Mouse (Mus musculus) retina, postnatal 1 day (tissue): ENCODE measurements around the gene Ncor2.

ENCODE experiments used
- DNase-seq: peaks from one replicate; pipeline ENCODE4 v3.0.0-alpha.2; 2012

The Ncor2 gene

DNA sequence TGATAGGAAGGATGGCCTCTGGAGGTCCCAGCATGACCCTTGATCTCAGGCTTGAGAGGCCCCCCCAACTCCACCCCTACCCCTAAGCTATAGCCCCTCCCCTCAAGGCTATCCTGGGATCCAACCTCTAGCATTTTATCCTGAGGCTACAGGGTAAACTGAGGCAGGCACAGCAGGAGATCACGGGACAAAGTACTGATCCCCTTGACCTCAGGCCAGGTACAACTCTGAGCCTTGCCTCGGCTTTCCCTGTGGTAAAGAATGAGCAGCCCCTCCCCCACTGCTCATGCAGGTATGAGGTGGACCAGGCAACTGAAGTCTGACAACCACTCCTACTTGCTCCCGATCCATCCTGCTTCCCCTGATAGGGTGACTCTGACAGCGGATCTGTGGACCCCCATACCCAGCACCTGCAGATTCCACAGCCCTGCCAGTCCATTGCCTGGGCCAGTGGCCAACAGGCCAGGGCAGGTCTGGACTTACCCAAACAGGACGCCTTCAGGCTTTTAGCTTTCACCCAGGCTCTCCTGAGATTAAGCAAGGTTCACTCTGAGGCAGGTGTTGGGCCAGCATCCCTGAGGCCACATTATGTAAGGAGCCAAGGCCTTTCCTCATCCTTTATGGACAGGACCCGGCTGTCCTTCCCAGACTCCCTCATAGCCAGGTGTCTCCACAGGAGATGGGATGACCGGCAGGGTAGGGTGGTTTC is 11.2 kb upstream of the Ncor2 start:
- DNase-seq = no peak

DNA sequence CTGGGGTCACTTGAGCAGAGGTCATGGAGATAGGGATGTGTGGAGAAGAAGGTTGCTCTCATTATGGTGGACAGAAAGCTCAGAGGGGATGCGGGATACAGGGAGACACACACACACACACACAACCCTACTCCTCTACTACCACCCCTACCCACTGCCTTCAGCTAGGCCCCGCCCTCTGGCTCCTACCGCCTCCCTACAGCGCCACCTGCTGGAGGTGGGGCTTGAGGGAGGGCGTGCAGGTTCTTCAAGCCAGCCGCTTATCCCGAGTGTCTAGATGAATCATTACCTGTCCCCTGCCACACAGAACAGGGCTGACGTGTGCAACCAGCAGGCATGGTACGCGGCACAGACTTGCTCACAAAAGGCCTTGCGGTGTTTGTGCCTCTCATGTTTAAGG is 10.6 kb upstream of the Ncor2 start:
- peak; percentile 82 for DNase-seq

DNA sequence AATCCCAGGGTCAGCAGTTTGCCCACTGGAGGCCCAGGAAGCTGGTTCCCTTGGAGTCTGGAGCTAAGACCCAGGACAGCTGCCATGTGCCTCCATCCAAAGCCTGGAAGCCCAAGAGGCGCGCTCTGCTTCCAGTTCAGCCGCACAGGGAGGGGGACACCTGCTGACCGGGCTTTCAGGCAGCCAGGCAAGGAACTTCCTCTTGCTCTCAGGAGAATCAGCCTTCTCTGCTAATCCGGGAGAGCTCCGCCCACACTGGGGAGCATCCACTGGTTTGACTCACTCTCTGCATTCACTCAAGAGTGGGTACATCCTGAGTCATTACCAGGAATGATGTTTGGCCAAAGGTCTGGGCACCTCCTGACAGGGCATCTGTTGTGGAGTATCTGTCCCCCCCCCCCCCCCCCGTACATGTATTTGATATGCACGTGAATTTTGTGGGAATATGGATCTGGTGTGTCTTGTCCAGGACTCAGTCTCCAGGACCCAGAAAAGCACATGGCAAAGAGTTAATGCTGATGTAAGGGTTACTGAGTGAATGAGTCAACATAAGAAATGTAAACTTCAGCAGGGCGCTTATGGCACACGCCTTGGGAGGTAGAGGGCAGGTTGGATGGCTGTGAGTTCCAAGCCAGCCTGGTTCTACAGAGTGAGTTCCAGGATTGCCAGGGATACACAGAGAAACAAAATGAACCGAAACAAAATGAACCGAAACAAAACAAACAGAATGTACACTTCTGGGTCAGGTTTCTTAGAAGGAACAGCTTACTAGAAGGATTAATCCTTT is 10.0 kb upstream of the Ncor2 start:
- peak; percentile 74 for DNase-seq

DNA sequence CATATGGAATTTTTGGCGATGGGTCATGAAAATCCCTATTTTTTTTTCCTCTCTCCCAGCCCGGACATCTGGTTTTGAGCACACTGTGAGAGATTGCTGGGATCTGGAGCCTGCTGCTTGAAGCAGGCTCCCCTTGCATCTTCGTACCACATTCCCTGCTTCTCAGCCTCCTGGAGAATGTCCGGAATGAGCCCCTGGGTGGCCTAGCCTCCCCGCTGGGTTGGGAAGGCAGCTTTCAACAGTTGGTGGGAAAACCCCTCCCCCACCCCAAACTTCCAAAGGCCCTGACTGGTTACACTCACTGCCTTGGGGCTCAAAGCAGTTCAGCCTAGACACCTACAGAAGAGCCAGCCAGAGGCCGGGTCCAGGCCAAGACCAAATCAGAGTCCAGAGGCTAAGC is 5.8 kb upstream of the Ncor2 start:
- DNase-seq = peak; percentile 55

DNA sequence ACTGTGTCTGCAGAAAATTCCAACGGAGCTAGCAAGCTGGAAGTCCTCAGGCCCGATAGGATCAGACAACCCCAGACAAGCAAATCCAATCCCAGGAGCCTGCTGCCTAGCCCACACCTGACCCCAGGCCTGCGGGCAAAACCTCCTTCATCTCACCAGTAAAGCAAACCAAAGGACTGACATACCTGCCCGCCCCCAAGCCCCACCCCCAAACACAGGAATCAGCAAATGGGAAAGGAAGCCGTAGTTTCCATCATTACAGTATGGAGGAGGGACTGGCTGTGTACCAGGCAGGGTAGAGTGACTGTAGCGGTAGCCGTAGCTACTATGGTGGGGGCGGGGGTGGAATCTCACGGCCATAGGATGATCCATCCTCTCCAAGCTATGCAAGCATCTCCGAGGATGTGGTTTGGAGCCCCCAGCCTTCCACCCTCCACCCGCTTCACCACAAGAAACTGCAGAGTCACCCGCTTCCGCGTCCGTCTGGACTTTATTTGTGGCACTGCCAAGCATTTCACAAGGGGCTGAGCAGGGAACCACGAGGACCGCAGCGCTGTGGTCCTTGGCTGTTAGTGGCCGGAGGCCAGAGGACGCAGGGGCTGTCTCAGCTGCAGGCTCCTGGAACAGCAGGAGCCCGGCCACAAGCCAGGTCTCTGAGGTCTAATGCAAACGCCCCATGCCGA is 4.4 kb upstream of the Ncor2 start:
- DNase-seq = no peak

DNA sequence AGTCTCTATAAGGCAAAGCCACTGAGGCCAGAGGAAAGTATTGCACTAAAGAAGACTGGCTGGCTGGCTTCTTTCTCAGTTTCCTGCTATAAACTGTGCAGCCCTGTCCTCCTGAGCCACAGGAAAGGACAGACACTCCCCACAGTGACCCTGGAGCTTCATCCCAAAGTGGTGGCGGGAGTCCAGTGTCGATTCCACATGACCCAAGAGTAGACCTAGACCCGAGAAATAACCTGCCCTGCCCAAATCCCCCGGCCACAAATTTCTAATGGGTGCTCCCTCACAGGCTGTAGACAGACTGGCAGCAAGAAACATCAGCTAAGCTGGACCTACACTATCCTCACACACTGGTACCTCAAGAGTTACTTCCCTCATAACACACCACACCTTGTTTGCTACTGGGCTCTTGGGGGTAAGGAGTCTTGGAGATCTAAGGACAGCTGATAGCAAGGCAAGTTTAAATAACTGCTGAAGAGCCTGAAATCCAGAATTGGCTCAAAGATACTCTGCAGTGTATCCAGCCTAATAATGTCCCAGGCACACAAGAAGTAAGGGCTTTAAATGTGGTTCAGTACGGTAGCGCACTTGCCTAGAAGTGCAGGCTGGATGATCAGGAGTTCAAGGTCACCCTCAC is 1.7 kb upstream of the Ncor2 start:
- DNase-seq = no peak

DNA sequence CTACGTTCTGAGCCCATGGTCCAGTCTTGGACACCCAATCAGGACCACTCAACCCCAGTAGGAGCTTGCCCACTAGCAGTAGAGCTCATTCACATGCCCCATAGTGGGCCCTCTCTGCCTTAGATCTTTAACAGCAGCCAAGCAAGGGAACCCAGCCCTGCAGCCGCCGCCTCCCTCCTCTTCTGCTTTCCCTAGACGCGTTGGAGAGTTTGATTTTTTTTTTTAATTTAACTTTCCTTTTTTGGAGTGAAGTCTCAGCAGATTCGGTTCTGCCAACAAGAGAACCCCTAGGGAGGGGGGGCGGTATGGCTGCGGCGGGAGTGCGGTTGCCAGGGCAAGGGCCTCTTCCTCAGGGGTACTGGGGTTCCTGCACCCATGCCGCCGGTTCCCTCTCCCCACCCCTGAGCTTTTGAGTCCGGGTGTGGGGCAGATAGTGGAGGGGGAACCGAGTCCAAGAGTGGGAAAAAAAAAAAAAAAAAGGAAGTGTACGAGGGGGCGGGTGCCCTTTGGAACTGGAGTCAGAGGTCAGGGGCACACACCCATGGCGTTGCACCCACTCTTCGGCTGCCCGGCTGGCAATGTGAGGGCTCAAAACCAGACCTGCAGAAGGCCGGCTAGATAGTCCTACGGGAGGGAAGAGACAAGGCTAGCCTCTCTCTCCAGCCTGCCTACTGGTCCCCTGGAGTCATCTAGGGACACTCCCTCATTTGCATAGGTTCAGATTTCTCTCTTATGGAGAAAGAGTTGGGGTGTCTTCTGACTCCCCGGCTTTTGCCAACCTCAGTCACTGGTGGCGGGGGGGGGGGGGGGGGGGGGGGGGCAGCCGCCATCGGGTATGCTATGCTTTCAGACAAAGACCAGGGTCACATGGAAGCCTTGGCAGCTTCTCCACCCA is 963 bp upstream of the Ncor2 start:
- no peak for DNase-seq

DNA sequence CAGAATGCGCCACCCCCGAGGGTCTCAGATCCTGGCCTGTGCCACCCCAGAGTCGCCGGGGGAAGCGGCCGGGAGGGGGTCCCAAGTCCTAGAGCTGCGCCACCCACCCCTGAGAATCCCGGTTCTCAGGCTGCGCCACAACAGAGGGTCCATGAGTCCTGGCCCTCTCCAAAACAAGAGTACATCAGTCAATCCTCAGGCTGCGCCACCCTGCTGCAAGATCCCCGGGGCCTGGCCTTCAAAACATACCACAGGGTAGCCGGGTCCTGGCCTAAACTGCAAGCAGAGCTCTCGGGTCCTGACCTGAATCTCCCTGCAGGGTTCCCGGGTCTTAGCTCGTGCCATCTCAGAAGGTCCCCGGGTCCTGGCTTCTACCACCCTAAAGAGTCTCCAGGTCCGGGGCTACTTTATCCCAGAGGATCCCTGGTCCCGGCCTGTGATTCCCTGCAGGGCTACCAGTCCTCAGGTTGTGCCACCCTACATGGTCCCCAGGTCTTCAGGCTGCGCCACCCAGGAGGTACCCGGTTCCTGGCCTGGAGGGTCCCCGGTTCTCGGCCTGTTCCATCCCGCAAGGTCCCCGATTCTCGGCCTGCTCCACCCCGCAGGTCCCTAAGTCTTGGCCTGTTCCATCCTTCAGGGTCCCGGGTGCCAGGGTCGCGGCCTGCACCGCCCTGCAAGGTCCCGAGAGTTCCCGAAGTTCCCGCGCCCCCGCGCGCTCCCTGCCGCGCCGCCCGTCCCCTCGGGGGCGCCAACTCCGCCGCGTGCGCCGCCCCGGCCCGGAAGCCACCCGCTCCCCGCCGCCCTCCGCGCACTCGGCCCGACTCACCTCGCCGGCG is 630 bp downstream of the Ncor2 start:
- DNase-seq = peak; percentile 63

DNA sequence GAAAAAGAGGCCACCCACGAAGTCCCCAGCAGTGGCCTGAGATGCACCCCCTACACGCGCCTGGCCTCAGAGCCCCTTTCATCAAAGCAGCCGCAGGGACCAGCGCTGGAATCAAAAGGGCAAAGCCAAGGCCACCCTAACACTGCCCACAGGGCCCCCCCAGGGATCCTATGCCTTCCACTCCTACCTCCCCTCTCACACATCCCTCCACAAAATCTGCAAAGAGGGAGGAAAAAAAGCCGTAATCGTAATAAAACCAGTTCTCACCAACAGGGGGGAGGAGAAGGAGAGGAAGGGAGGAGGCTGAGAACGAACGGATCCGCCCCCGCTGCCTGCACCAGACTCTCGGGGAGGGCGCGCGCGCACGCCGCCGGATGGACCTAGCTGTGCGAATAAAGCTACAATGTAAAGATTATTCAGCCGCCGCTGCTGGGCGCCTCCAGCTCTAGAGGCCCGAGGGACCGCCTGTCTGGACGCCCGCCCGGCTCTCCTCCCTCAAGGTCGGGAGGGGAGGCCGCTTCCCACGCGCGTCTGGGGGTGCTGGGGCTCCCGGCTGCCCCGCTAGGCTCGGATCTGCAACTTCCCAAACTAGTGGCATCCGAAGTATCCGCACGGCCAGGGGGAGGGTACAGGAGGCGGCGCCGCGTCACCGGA is 1.4 kb downstream of the Ncor2 start:
- DNase-seq = peak; percentile 85

DNA sequence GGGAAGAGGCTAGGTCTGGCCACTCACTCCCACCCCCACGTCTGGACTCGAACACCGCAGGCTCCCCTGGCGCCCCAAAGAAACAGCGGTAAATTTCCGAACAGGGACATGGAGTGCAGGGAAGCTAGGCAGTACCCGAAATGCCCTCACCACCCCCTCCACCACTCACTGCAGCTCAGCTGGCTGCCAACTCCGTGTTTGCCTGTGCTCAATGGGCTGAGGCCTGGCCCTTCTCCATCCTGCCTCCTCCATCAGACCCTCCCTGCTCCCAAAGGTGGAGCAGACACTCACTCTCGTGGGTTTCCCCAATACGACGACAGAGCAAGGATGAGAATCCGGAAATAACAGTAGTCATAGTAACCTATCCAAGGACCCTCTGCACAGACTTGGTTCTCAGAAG is 2.2 kb downstream of the Ncor2 start:
- no peak for DNase-seq

DNA sequence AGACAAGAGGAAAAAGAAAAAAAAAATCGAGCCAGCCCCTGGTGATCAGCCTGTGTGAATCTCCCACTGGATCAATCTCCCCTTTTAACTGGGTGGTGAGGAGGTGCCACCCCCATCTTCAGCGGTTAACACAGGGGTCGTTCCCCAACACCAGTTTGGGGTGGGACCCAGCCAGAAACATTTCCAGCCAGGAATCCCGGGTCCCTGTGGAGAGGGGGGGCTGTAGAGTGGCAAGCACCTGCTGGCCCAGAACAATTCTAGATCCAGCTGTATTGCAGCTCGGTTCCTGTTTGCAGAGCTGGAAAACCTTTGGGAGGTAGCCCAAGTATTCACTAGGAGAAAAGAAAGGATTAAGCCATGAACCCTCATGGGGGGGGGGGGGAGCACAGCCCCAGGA is 2.7 kb downstream of the Ncor2 start:
- no peak for DNase-seq

DNA sequence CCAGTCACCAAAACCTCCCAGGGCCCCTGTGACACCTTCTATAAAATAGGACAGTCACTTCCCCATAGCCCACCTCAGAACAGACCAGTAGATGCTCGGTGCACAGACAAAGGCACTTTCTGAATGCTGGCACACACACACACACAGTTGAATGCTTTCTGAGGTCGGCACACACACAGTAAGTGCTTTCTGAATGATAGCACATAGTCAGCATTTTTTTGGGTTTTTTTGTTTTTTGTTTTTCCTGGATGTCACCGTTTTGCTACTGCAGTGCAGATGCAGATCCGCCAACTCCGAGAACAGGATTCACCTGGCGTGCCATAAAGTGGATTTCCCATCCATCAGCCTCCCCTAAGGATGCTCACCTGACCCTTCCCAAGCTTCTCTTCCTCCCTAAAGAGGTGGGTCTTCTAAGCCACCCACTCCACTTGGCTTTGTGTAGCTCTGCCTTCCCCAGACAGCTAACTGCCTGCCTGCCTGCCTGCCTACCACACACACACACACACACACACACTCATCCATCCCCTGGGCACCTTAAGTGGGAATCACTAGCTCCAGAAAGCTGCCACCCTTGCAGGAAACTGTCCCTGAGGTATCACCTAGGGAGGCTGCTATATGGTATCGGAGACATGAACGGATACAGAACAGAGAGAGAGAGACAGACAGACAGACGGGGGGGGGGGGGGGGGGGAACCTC is 3.2 kb downstream of the Ncor2 start:
- DNase-seq = no peak

DNA sequence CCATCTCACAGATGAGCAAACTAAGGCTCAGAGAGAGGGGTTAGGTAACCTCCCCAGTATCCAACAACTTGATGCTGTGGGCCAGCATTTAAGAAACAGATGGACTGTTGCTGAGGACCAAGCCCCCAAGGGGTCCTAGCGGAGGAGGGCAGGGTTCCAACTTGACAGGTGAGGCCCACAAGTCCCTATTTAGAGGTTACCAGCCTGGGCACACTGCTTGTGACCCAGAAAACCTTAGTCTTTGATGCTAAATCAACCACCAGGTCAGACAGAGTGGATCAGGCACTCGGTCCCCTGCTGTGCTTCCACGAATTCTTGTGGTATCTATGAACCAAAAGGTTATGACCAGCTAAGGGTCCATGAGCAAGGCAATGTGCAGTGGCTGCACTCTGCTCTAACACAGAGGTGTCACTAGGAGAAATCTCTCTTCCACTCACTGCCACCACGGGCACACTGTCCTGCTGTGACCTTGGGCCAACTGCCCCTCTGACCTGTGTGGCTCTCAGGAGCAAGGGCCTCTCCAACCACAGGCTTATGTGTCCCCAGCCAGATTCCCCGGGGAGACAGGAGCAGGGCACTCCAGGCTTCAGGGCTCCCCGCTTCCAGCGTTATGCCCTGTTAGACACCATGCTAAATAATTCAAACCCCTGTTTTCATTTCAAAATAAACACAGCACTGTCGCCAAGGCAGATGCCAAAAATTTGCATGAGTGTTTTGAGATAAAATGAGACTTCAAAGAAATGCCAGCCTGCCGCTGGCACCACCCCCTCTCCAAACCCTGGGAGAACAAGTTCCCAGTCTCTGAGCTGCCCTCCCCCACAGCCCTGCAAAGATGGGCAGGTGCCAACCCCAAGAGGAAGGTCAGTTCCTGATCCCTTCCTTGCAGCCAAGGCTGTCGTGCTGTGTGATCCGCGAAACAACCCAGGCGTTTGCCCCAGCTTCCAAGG is 4.0 kb downstream of the Ncor2 start:
- DNase-seq = peak; percentile 43

DNA sequence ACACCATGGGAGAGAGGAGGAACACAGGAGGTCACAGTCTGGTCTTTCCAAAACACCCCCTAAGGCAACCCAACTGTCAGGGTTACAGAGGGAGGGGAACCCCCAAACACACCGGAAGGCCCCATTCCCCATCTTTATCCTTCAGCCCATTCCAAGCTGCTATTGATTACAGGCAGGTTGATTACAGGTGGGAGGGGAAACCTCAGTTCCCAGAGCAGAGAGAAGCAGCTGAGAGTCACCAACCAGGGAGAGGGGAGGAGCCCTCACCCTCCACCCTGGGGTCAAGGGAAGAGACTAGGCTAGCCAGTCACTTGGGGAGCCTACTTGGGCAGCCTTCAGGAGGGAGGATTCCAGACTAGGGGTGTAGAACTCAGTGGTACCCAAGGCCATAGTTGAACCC is 5.2 kb downstream of the Ncor2 start:
- peak; percentile 9 for DNase-seq

DNA sequence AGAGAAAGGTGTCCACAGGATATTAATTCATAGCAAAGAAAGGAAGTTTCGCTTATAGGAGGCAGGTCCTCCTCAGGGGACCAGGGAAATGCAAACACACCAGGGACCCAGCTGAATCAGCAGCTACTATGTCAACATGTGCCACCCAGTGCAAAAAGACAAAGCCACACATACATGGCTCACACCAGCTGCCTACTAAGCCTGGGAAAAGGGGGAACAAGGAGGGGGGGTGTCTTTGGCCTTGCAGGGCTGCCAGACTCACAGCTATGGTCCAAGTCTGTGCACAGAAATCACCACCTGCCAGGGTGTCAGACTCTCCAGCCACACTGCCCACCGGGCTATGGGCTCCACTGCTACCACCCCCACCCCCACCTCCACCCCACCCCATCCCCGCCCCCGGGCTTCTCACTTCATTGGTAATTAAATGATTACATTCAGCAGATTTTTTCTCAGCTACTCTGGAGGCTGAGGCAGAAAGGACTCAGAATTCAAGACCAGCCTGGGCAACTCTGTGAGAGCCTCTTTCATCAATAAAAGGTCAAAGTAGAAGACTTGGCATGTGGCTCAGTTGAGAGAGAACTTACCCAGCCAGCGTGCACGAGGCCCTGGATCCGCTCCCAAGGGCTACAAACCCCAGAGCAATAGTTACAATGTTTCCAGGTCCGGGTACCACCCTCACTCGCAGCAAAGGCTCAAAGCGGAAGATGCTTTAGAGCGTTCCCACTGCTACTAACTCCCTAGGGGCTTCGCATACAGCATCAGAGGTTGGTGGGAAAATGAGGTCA is 6.0 kb downstream of the Ncor2 start:
- peak; percentile 87 for DNase-seq

DNA sequence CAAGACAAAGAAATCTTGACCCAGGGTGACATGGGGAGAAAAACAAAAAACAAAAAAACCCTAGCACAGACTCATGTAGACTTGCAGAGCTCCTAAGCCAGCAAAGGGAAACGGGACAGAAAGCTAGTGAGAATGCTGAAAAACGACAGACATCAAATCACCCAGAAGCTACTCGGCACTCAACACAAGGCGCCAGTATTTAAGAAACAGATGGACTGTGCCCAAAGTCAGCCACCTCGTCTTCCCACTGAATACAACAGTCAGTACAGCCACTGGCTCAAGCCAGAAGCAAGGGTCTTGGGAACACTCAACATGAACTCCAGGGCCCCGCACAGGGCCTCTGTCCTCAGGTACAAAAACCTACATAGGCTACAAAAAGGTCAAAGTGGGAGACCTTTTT is 7.8 kb downstream of the Ncor2 start:
- no peak for DNase-seq

DNA sequence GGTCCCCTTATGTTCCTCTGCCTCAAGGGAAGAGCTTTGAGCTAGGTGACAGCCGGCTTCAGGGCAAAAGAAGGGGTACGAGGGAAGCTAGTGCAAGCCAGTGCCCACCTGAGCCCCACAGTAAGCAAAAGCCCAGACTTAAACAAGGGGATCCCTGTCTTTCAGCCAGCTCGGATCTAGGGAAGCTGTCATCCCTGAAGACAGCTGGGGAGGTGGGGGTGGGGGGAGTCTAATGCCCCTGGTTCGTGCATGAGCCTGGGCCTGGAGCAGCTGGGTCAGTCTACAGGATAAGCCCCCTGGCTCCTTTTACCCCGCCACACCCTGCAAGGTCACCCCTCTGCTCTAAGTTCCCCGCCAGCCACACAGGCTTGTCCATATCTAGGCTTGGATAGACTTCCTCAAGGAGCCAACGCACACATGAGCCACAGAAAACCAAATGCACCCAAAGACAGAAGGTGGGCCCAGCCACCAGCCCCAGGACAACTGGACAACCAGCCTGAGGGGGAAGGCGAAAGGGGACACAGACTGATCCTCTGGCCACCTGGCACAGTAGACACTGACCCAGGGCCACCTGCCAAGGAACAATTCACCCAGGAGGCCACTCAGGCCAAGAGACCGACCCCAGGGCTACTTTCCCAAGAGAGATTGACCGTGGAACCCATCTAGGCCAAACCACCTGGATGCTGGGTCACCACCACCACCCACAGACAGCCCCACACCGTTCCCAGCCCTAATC is 8.7 kb downstream of the Ncor2 start:
- peak; percentile 74 for DNase-seq

DNA sequence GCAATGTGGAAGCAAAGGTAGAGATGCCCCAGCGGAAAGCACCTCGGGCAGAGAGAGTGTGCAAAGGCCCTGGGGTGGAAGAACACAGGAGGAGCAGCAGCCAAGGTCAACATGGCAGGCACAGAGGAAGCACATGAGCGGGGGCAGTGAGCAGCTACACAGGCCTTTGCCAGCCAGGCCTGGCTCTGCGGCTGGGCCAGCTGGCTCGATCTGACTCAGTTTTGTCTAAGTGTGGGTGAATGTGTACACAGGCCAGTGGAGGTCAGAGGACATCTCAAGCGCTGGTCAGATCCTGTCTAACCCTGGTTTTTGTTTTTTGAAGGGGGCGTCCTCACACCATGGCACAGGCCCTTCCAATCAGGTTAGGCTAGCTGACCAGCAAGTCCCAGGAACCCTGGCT is 10.9 kb downstream of the Ncor2 start:
- no peak for DNase-seq
